Mouse (Mus musculus) spleen, adult 2 months (tissue): ENCODE measurements at regions not wholly inside any gene's neighbourhood (a gene's known extent, or its start where the extent isn't known, plus 50 kb on each side); places are given as distances from the start of the nearest gene placed in this dataset.

Experiments used
- DNase-seq, 2 experiments: peaks; one replicate each; pipeline versions ENCODE4 v3.0.0 to v3.0.0-alpha.2; 2012 to 2021; ENCODE audit warnings: low spot score in 2 of 2, low read depth in 1 of 2
- H3K27ac ChIP-seq: fragments of 200-500 bp; 2 replicates; pipeline ENCODE4 v1.5.1; 2012; ENCODE audit warnings: low read length, inconsistent platforms; ENCODE audit not compliant: insufficient read depth
- H3K27me3 ChIP-seq: fragments of 200-500 bp; 2 replicates; pipeline ENCODE4 v1.6.1; 2012; ENCODE audit warnings: mild to moderate bottlenecking, moderate library complexity, low read length, inconsistent platforms; ENCODE audit not compliant: control insufficient read depth, insufficient read depth
- H3K36me3 ChIP-seq: fragments of 200-500 bp; 2 replicates; pipeline ENCODE4 v1.6.1; 2012; ENCODE audit warnings: mild to moderate bottlenecking, low read length, inconsistent platforms; ENCODE audit not compliant: control insufficient read depth, insufficient read depth
- H3K4me1 ChIP-seq: fragments of 200-500 bp; 2 replicates; pipeline ENCODE4 v1.6.1; 2011; ENCODE audit warnings: inconsistent platforms; ENCODE audit not compliant: control insufficient read depth, insufficient read depth, insufficient read length
- H3K4me3 ChIP-seq: fragments of 200-500 bp; 2 replicates; pipeline ENCODE4 v1.5.1; 2011; ENCODE audit warnings: mild to moderate bottlenecking, inconsistent platforms; ENCODE audit not compliant: insufficient read depth, insufficient read length; ENCODE audit errors: extremely low read depth
- CTCF ChIP-seq: fragments of 200-500 bp; IDR thresholded peaks from 2 replicates; pipeline ENCODE4 v1.5.1; 2011; ENCODE audit warnings: mild to moderate bottlenecking, inconsistent platforms; ENCODE audit not compliant: insufficient read depth, insufficient read length, insufficient replicate concordance; ENCODE audit errors: extremely low read depth
- POLR2A ChIP-seq: fragments of 200-500 bp; IDR thresholded peaks from 2 replicates; pipeline ENCODE4 v1.6.1; 2011; ENCODE audit warnings: low read depth, low read length, inconsistent platforms
- WGBS: fragments of 180-500 bp; shearing (Covaris S2); methylation state at CpG from one replicate; pipeline ENCODE4 v1.1.7; 2018; 5-methylcytosine and 5-hydroxymethylcytosine counted together

DNA sequence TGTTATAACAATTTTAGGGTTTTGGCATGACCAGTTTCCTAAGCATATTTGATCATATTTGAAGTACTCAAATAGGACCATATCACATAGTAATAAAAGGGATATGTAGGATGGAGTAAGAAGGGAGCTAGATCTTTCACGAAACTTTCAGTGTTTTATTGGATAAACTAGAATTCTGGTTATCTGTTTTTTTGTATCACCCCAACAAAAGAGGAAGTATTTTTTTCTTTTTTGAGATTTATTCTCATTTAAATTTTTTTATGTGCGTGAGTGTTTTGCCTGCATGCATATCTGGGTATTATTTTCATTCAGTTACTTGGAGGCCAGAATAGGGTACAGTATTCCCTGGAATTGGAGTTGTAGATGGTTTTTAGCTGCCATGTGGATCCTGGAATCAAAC, 50.3 kb upstream of the P2ry10 start:
- 72% methylated on average over 2 of the region's 2 CpGs for WGBS
- no peaks in the 10 kb centered on the region for H3K36me3 ChIP-seq
- H3K27me3 ChIP-seq, result no peaks in the 10 kb centered on the region
- H3K4me3 ChIP-seq, result no peak overlapping the region
- TF ChIP-seq POLR2A, result no peak
- no peak for TF ChIP-seq CTCF
- no peaks in the 10 kb centered on the region for H3K4me1 ChIP-seq
- no peak overlapping the region for H3K27ac ChIP-seq
- DNase-seq, result no peak
